Mouse (Mus musculus) testis, adult 2 months (tissue): ENCODE data around the gene 5730596B20Rik.

ENCODE experiments used
- CTCF ChIP-seq: fragments of 200-500 bp; IDR thresholded peaks from 2 replicates; pipeline ENCODE4 v1.5.1; 2012; ENCODE audit warnings: low read depth, mild to moderate bottlenecking, inconsistent platforms, low read length, moderate library complexity; ENCODE audit not compliant: control insufficient read depth, insufficient read depth, insufficient replicate concordance
- POLR2A ChIP-seq: fragments of 200-500 bp; IDR thresholded peaks from 2 replicates; pipeline ENCODE4 v1.6.1; 2012; ENCODE audit warnings: low read depth, mild to moderate bottlenecking, inconsistent platforms, low read length, moderate library complexity; ENCODE audit not compliant: control insufficient read depth

DNA sequence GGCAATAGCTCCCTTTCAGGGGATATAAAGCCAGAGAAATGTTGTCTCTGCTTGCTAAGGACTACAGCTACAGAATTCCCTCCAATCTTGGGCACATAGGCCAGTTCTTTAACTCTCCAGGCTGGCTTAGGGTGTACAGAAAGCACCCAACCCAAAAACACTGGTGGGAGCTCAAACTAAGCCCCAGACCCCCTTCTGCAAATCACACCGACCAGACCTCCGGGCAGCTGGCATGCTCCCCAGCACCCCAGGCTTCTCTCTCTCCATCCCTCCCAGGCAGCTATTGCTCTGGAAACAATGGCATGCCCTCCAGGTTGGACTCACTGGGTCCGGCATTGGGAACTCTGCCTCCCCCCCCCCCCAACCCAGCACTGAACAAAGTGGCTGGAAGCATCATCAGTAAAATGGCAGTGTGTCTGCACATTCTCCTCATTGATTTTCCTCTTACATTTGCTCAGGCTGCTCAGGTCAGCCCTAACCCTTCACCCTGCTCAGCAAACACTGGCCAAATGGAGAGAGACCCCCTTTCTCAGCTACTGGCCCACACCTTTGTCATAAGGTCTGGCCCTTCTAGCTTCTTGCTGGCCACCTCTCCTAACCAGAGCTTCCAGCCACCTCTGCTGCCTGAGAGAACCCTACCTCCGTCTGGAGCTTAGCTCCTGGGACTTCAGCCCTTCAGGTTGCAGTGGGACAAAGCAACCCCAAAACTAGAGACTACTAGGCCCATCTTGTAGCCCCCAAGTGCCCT, 1.8 kb downstream of the 5730596B20Rik start:
- TF ChIP-seq CTCF (no peak), POLR2A (no peak)
